Mouse (Mus musculus) gastrocnemius, postnatal 10 days (tissue): ENCODE data around the gene Chrng. TPM values are rescaled to one million over a fixed set of nuclear protein-coding genes. Genes with fewer than 3 reads are reported as not detected.
A peak's percentile ranks its signal among the peaks of the same experiment; 100 is the strongest.

Source experiments
- DNase-seq: peaks from one replicate; pipeline ENCODE4 v3.0.0; 2021; ENCODE audit warnings: mixed read lengths
- total RNA-seq, 2 experiments: library from RNA; stranded (reverse); gene quantifications; 2 replicates each; pipeline ENCODE4 v1.2.3; 2021

Chrng gene
- total RNA-seq, 2 experiments from 2014 or later: 3.0 to 3.5 TPM

GRCm38 (mm10) chr1:87198119-87199065, 6.1 kb upstream of the Chrng start:
- DNase-seq: no peak

- DNase-seq: no peak
Measured at GRCm38 (mm10) chr1:87200811-87201210, 3.6 kb upstream of the Chrng start.

GRCm38 (mm10) chr1:87201848-87202247, 2.6 kb upstream of the Chrng start:
- DNase-seq: no peak

- no peak for DNase-seq
Measured at GRCm38 (mm10) chr1:87203779-87204178, 678 bp upstream of the Chrng start.

- DNase-seq: no peak
Measured at GRCm38 (mm10) chr1:87205038-87205437, 581 bp downstream of the Chrng start.

- DNase-seq: no peak
Measured at GRCm38 (mm10) chr1:87205502-87205901, 1.0 kb downstream of the Chrng start.

- no peak for DNase-seq
Measured at GRCm38 (mm10) chr1:87206339-87206738, 1.9 kb downstream of the Chrng start.

GRCm38 (mm10) chr1:87211431-87211830, 7.0 kb downstream of the Chrng start:
- no peak for DNase-seq

GRCm38 (mm10) chr1:87213735-87214704, 9.6 kb downstream of the Chrng start, which contains the start of gene Eif4e2:
TSS of gene Eif4e2 (plus strand) at chr1:87213914.
- DNase-seq: peak; percentile 93

GRCm38 (mm10) chr1:87214748-87215147, 10.3 kb downstream of the Chrng start:
- no peak for DNase-seq

GRCm38 (mm10) chr1:87217938-87218337, 13.5 kb downstream of the Chrng start:
- DNase-seq: no peak

GRCm38 (mm10) chr1:87225739-87226138, 21.3 kb downstream of the Chrng start:
- no peak for DNase-seq

GRCm38 (mm10) chr1:87226409-87227159, 22.1 kb downstream of the Chrng start:
- DNase-seq: no peak

GRCm38 (mm10) chr1:87227160-87227550, 22.7 kb downstream of the Chrng start:
- DNase-seq: peak; percentile 38

GRCm38 (mm10) chr1:87230606-87231005, 26.1 kb downstream of the Chrng start:
- no peak for DNase-seq

GRCm38 (mm10) chr1:87232197-87232596, 27.7 kb downstream of the Chrng start:
- DNase-seq: no peak

GRCm38 (mm10) chr1:87239056-87239455, 34.6 kb downstream of the Chrng start:
- no peak for DNase-seq

- no peak for DNase-seq
Measured at GRCm38 (mm10) chr1:87243021-87243420, 38.6 kb downstream of the Chrng start.

GRCm38 (mm10) chr1:87245430-87245829, 41.0 kb downstream of the Chrng start:
- no peak for DNase-seq

- DNase-seq: peak; percentile 84
Measured at GRCm38 (mm10) chr1:87245929-87246815, 41.7 kb downstream of the Chrng start.
